Mouse (Mus musculus): Measurements from ENCODE around the gene Zyg11a.
"Not testable (repeated sequence)": the region's sequence is repeated elsewhere in the genome, so short reads cannot be mapped to it uniquely, and the experiment has no call there.

The Zyg11a gene

GRCm38 (mm10) chr4:108144880-108145279, 73.0 kb downstream of the Zyg11a start, which contains the start of gene Scp2:
Gene Scp2, minus strand, starts transcription at chr4:108144998.
- DNase-seq (ENCODE audit: low read depth, low spot score): no peak

DNA sequence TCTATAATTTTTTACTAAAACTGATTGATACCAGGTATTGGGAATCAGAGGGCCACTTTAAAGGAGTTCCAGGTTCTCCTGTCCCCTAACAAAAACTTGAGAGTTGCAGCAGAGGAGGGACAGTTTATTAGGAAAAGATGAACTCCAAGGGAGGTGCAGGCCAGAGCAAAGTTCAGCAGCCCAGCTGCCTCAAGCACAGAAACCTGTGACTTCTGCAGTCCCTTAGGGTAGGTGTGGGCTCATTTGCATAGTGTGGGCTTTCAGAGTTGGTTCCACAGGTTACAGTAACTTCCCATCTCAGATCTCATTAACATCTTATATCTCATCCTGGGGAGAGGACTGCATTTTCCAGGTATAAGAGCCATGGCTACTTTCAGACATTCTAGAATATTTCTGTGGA, 74.1 kb downstream of the Zyg11a start:
- no peak for DNase-seq (ENCODE audit: low read depth, low spot score)

- not testable (repeated sequence) for DNase-seq (ENCODE audit: low read depth, low spot score)
These were observed 74.7 kb downstream of the Zyg11a start for GRCm38 (mm10) chr4:108143178-108143577.

DNA sequence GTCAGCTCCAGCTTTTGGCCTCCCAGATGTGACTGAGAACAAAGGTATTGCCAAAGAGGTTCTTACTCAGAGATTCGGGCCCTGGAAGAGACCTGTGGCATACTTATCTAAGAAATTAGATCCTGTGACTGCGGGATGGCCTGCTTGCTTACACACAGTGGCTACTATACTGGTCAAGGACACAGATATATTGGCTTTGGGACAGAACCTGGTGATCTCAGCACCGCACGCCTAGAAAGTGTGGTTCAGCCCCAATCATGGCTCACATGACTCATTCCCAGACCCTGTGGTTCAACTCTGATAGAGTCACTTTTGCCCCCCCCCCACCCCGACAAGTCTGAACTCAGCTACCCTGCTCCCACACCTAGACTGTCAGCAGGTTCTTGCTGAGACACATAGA, 80.9 kb downstream of the Zyg11a start:
- DNase-seq (ENCODE audit: low read depth, low spot score): no peak
